Mouse (Mus musculus) hindbrain, embryonic 12.5 days (tissue): Measurements from ENCODE around the gene Cd3g. TPM values are rescaled to one million over a fixed set of nuclear protein-coding genes. Genes with fewer than 3 reads are reported as not detected.
A peak's percentile ranks its signal among the peaks of the same experiment; 100 is the strongest.

ENCODE experiments used
- ATAC-seq: fragments of 200-750 bp; cut with Nextera tagmentation; 2 replicates; pipeline ENCODE4 v1.8.0; 2017; ENCODE audit warnings: moderate TSS enrichment; ENCODE audit not compliant: low FRiP score
- H3K27ac ChIP-seq: fragments of 300-500 bp; sonication (generic); 2 replicates; pipeline ENCODE4 v1.5.1; 2016; ENCODE audit warnings: mild to moderate bottlenecking
- H3K27me3 ChIP-seq: fragments of 300-500 bp; sonication (generic); 2 replicates; pipeline ENCODE4 v1.6.1; 2016; ENCODE audit warnings: mild to moderate bottlenecking
- H3K36me3 ChIP-seq: fragments of 300-500 bp; sonication (generic); 2 replicates; pipeline ENCODE4 v1.6.1; 2016; ENCODE audit warnings: mild to moderate bottlenecking
- H3K4me1 ChIP-seq: fragments of 300-500 bp; sonication (generic); 2 replicates; pipeline ENCODE4 v1.6.1; 2016
- H3K4me2 ChIP-seq: fragments of 300-500 bp; sonication (generic); replicated peaks from 2 replicates; pipeline ENCODE4 v1.6.1; 2016; ENCODE audit warnings: mild to moderate bottlenecking
- H3K4me3 ChIP-seq: fragments of 300-500 bp; sonication (generic); 2 replicates; pipeline ENCODE4 v1.5.1; 2016; ENCODE audit warnings: mild to moderate bottlenecking
- H3K9ac ChIP-seq: fragments of 300-500 bp; sonication (generic); 2 replicates; pipeline ENCODE4 v1.6.1; 2016; ENCODE audit warnings: mild to moderate bottlenecking, moderate library complexity
- H3K9me3 ChIP-seq: fragments of 300-500 bp; sonication (generic); replicated peaks from 2 replicates; pipeline ENCODE4 v1.6.1; 2016; ENCODE audit warnings: mild to moderate bottlenecking
- WGBS: fragments of 180-500 bp; shearing (Covaris S2); methylation state at CpG from one replicate; pipeline ENCODE4 v1.1.7; 2016; 5-methylcytosine and 5-hydroxymethylcytosine counted together
- polyA plus RNA-seq: library from polyadenylated mRNA; unstranded; fragments of >200 nt; fragmentation: Nextera tagmentation; extraction: Ambion mirVana; gene quantifications from 2 replicates; pipeline ENCODE4 v1.2.1, GENCODE M21; 2016

Gene Cd3g
- polyA plus RNA-seq, 1 experiment from 2014 or later = not detected

DNA sequence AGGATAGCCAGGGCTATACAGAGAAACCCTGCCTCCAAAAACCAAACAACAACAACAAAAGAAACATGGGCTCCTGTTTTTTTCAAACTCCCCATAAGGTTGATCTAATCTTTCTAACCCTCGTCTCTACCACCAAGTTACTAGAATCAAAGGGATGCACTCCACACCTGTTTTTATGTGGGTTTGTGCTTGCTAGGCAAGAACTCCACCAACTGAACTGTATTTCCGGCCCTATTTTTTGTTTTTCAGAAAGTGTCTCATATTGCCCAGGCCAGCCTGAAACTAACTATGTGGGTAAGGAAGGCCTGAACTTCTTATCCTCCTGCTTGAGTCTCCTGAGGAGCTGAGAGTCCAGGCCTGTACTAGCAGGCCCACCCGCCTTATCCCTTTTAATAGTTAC is 25.8 kb downstream of the Cd3g start:
- H3K27me3 ChIP-seq = no peaks in the 10 kb centered on the region
- H3K4me1 ChIP-seq = no peaks in the 10 kb centered on the region
- no peak overlapping the region for H3K9ac ChIP-seq
- no peak overlapping the region for H3K27ac ChIP-seq
- H3K36me3 ChIP-seq = peaks cover 82% of the 10 kb centered on the region
- no peak for ATAC-seq
- no peak overlapping the region for H3K4me2 ChIP-seq
- 94% methylated on average over 3 of the region's 3 CpGs for WGBS
- H3K9me3 ChIP-seq = no peaks in the 10 kb centered on the region
- no peak overlapping the region for H3K4me3 ChIP-seq

DNA sequence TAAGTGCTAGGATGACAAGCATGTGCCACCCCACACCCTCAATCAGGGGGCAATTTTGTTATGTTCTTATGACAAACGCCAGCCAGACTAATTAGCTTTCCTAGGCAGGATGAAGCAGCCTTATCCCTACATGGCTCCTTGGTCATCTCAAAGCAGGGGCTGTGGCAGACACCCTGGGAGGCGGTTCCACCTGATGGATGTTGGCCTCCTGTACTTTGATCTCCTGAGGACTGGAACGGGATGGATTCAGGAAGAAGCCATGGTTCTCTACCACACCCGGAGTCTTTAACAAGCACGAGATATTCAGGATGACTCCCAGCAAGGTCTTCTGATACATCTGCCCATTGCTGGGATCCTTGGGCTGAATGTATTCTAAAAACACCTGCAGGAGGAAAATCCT is 32.4 kb downstream of the Cd3g start:
- ATAC-seq = no peak
- Histone ChIP-seq H3K4me1 (no peaks in the 10 kb centered on the region), H3K9ac (no peak overlapping the region), H3K27ac (no peak overlapping the region), H3K36me3 (peaks cover 93% of the 10 kb centered on the region), H3K4me3 (no peak overlapping the region), H3K9me3 (no peaks in the 10 kb centered on the region), H3K4me2 (no peak overlapping the region), H3K27me3 (no peaks in the 10 kb centered on the region)
- 91% methylated on average over 5 of the region's 5 CpGs for WGBS

DNA sequence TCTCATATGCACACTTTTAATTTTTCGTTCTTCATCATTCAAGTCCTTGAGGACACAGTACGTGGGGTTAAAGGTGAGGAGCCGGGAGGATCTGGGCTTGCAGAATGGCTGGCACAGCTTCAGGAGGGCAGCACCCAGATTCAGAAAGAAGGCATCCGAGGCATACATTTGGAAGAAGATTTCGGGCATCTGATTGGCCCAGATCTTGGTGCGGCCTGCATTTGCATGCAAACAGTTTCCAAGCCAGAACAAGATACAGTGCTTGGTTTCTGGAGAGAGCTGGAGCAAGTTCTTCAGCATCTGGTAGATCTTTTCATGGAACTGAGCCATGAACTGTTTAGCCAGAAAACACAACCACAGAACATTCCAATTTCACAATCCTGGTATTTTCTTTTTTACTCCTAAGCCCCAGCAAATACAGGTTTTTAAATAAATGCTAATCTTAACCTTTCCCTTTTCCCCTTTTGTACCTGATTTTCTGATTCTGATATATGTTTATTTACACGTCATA is 34.0 kb downstream of the Cd3g start:
- H3K27me3 ChIP-seq = no peaks in the 10 kb centered on the region
- H3K9me3 ChIP-seq = no peaks in the 10 kb centered on the region
- no peak overlapping the region for H3K27ac ChIP-seq
- no peak overlapping the region for H3K9ac ChIP-seq
- H3K36me3 ChIP-seq = peaks cover 95% of the 10 kb centered on the region
- no peak overlapping the region for H3K4me2 ChIP-seq
- no peak overlapping the region for H3K4me3 ChIP-seq
- no peak for ATAC-seq
- WGBS = 93% methylated on average over 7 of the region's 7 CpGs
- no peaks in the 10 kb centered on the region for H3K4me1 ChIP-seq

DNA sequence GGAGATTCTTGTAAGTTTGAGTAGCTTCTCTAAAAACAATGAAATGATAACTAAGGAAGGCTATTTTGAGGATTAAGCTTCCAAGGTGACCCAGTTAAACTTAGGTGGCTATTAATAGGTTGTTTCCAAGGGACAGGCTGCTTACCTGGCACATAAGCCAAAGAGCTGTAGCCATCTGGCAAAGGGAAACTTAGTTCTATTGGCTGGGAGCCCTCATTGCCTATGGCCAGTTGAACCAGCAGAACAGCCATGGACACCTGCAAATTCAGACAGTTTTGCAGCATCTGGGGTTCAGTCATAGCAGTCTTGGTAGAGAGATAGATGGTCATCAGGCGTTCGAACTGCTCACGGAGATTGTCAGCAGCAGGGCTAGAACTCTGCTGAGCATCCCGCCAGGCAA is 37.8 kb downstream of the Cd3g start:
- no peak overlapping the region for H3K4me3 ChIP-seq
- no peak overlapping the region for H3K27ac ChIP-seq
- no peaks in the 10 kb centered on the region for H3K27me3 ChIP-seq
- ATAC-seq = no peak
- no peaks in the 10 kb centered on the region for H3K4me1 ChIP-seq
- peaks cover 91% of the 10 kb centered on the region for H3K36me3 ChIP-seq
- no peak overlapping the region for H3K4me2 ChIP-seq
- H3K9me3 ChIP-seq = no peaks in the 10 kb centered on the region
- WGBS = 95% methylated on average over 4 of the region's 4 CpGs
- H3K9ac ChIP-seq = no peak overlapping the region

DNA sequence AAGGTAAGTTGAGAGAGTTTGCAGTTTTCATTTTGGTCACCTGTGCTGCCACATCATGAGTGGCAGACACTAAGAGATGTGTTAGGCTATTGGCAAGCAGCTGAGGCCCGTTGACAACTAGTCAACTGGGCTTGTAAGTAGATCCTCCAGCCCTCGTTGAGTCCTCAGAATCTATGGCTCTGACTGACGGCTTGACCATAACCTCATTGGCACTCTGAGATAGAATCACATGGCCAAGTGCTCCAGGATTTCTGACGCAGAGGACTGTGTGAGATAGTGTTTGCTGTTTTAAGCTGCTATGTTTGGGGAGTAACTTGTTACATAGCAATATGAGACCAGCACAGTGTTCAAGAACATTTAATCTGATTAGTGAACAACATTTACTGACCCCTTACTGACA is 38.5 kb downstream of the Cd3g start:
- H3K4me3 ChIP-seq = no peak overlapping the region
- H3K4me2 ChIP-seq = no peak overlapping the region
- WGBS = 89% methylated on average over 4 of the region's 4 CpGs
- no peak for ATAC-seq
- H3K27me3 ChIP-seq = no peaks in the 10 kb centered on the region
- no peak overlapping the region for H3K27ac ChIP-seq
- H3K9ac ChIP-seq = no peak overlapping the region
- no peaks in the 10 kb centered on the region for H3K4me1 ChIP-seq
- peaks cover 90% of the 10 kb centered on the region for H3K36me3 ChIP-seq
- H3K9me3 ChIP-seq = no peaks in the 10 kb centered on the region

DNA sequence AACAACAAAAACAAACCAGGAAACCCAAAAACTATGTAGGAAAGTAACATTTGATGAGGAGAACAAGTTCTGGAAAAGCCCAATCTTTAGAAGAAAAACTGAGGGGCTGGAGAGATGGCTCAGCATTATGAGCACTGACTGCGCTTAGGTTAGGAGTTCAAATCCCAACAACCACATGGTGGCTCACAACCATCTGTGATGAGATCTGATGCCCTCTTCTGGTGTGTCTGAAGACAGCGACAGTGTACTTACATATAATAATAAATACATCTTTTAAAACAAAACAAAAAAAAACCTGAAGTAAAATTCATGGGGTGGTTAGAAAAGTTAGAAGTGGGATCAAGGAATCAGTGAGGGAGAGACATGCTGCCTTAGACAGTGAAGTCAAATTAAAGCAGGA is 58.7 kb downstream of the Cd3g start:
- peaks cover 7% of the 10 kb centered on the region for H3K4me1 ChIP-seq
- H3K9ac ChIP-seq = peak overlapping the region; percentile 95; the same call in 1 of the 2 replicates
- 71% methylated on average over 2 of the region's 2 CpGs for WGBS
- H3K4me3 ChIP-seq = peak overlapping the region; percentile 97
- H3K4me2 ChIP-seq = peak overlapping the region; percentile 89
- H3K27ac ChIP-seq = peak overlapping the region; percentile 91; the same call in 1 of the 2 replicates
- H3K9me3 ChIP-seq = no peaks in the 10 kb centered on the region
- no peaks in the 10 kb centered on the region for H3K27me3 ChIP-seq
- H3K36me3 ChIP-seq = no peaks in the 10 kb centered on the region; the same call in 1 of the 2 replicates
- ATAC-seq = no peak

DNA sequence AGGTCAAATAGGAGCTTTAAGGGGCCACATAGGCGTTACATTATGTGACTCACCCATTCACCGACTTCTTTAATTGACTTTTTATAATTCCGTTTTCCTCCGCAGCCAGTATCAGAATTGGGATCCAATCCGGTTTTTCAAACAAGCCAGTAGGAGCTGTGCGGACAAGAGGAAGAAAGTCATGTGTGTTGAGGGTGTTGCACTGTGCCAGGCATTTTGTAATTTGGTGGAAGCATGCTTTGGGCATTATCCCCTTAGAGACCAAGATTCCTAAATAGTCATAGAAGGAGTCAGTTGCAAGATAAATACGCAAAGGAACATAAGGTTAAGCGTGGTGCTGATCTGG is 59.1 kb downstream of the Cd3g start:
- Histone ChIP-seq H3K4me2 (peak overlapping the region; percentile 89), H3K4me3 (peak overlapping the region; percentile 97), H3K36me3 (no peaks in the 10 kb centered on the region), H3K4me1 (peaks cover 7% of the 10 kb centered on the region), H3K27ac (peak overlapping the region; percentile 91), H3K9ac (peak overlapping the region; percentile 95), H3K27me3 (no peaks in the 10 kb centered on the region), H3K9me3 (no peaks in the 10 kb centered on the region)
- ATAC-seq = peak; percentile 91
- 2% methylated on average over 8 of the region's 8 CpGs for WGBS

DNA sequence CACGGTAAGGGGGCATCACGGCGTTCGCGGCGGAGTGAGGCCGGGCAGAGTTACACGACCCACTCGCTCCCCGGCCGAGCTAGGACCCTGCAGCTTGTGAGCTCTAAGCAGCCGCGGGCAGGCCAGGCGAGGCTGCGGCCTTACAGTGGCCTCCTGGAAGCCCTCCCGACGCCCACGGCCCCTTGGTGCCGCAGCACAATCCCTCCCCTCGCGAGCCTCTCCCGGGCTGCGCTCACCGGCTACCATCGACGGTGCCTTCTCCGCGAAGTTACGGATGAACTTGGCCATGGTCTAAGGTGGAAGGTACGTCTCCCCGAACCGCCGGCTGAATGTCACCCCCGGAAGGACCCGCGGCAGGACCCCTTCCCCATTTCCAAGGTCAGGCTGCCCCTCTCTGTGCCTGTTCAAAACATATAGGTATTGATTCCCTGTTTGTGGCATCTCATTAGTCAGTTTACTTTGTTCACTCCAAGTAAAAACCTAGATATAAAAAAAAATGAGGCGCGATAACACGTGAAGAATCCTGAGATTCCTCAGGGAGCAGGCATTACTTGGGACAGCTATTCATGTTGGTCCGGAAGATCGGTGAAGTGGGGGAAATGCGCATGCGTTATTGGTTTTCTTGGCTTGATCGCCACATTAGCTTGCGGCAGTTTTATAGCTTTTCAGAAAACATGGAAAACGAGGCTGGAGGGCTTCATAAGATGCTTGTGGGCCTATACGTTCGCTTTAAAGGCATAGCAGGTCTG is 59.7 kb downstream of the Cd3g start, which contains the start of gene Atp5l:
Atp5l (minus strand) TSS at position 369 of the 749 bp plus-strand sequence.
- Histone ChIP-seq H3K9ac (peak within 1 kb of the TSS; percentile 95), H3K27me3 (no peaks in the 10 kb centered on the region), H3K27ac (peak within 1 kb of the TSS; percentile 91), H3K4me1 (peaks cover 7% of the 10 kb centered on the region), H3K9me3 (no peaks in the 10 kb centered on the region), H3K4me3 (peak within 1 kb of the TSS; percentile 97), H3K36me3 (no peaks in the 10 kb centered on the region), H3K4me2 (peak within 1 kb of the TSS; percentile 89)
- ATAC-seq = peak; percentile 87
- WGBS = under 1% methylated on average over 48 of the region's 48 CpGs

DNA sequence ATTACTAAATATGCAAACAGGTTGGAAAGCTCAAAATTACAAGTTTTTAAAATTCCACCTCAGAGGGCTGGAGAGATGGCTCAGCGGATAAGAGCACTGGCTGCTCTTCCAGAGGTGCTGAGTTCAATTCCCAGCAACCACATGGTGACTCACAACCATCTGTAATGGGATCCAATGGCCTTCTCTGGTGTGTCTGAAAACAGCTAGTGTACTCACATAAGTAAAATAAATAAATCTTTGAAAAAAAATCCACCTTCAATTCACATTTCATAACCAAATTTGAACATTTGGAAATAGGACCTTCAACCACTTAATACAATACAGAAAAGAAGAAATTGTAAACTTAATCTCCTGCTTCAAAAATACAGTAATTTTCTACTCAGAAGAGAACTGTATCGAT is 60.6 kb downstream of the Cd3g start:
- H3K4me3 ChIP-seq = peak overlapping the region; percentile 97

More for the DNA sequence above, 60.6 kb downstream of the Cd3g start:
- ATAC-seq = no peak
- 40% methylated on average over 2 of the region's 2 CpGs for WGBS
- Histone ChIP-seq H3K27ac (no peak overlapping the region), H3K36me3 (no peaks in the 10 kb centered on the region), H3K4me2 (peak overlapping the region; percentile 89), H3K4me1 (peaks cover 15% of the 10 kb centered on the region), H3K27me3 (no peaks in the 10 kb centered on the region), H3K9ac (peak overlapping the region; percentile 95), H3K9me3 (no peaks in the 10 kb centered on the region)

Other genes starting within 250 kb of the Cd3g start
- gene Phldb1, start 245.2 kb downstream of the Cd3g start, polyA plus RNA-seq = 70.8 and 74.1 TPM in 2 replicates
- gene Arcn1, start 212.6 kb downstream of the Cd3g start, polyA plus RNA-seq = 179 and 194 TPM in 2 replicates
- 153 and 161 TPM in 2 replicates for gene Ift46, start 212.5 kb downstream of the Cd3g start, polyA plus RNA-seq
- gene Tmem25, start 181.1 kb downstream of the Cd3g start, polyA plus RNA-seq = 5.8 and 6.6 TPM in 2 replicates
- gene Ttc36, start 177.4 kb downstream of the Cd3g start, polyA plus RNA-seq = not detected in 2 replicates
- 29.5 and 33.2 TPM in 2 replicates for gene Kmt2a, start 99.1 kb downstream of the Cd3g start, polyA plus RNA-seq
- 489 and 578 TPM in 2 replicates for gene Atp5l, start 59.7 kb downstream of the Cd3g start, polyA plus RNA-seq
- 36.0 and 40.4 TPM in 2 replicates for gene Ube4a, start 14.8 kb downstream of the Cd3g start, polyA plus RNA-seq
- not detected in 2 replicates for gene Cd3d, start 1.4 kb upstream of the Cd3g start, polyA plus RNA-seq
- 0.22 TPM in 1 of 2 replicates, not detected in the other for gene Cd3e, start 29.2 kb upstream of the Cd3g start, polyA plus RNA-seq
- 5.6 and 7.0 TPM in 2 replicates for gene Mpzl2, start 59.4 kb upstream of the Cd3g start, polyA plus RNA-seq
- gene Mpzl3, start 74.8 kb upstream of the Cd3g start, polyA plus RNA-seq = 2.1 and 2.5 TPM in 2 replicates
- gene Jaml, start 98.8 kb upstream of the Cd3g start, polyA plus RNA-seq = 0.31 TPM in 1 of 2 replicates, not detected in the other
- gene Scn2b, start 137.4 kb upstream of the Cd3g start, polyA plus RNA-seq = 4.7 TPM in 2 replicates
- 0.40 and 0.46 TPM in 2 replicates for gene Scn4b, start 158.0 kb upstream of the Cd3g start, polyA plus RNA-seq
- 0.13 TPM in 1 of 2 replicates, not detected in the other for gene BC049352, start 201.6 kb upstream of the Cd3g start, polyA plus RNA-seq
- 0.18 and 0.21 TPM in 2 replicates for gene Tmprss4, start 223.7 kb upstream of the Cd3g start, polyA plus RNA-seq